Mouse (Mus musculus) kidney, adult 18-20 months (tissue): ENCODE data around the gene Slc9a3.

Source experiments
- DNase-seq: peaks from one replicate; pipeline ENCODE4 v3.0.0; 2021

Gene Slc9a3

DNA sequence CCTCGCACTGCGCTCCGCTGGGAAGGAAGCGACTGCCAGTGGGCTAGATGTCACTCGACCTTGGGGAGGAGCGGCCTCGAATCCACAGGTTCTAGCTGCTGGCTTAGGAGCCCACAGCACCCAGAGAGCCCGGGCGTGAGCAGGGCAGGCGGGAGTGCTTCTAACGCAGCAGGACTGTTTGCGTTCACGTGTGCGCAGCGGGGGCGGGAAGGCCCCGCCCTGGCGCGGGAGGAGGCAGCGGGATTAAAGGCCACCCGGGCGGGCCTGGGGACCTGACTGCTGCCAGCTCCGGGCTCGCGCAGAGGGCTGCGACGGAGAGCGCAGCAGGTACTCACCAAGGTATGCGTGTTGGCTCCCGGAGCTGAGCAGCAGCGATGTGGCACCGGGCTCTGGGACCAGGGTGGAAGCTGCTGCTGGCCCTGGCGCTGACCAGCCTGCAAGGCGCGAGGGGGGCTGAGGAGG lies at the start of gene Slc9a3:
TSS of gene Slc9a3 (plus strand) at position 317 of the 462 bp plus-strand sequence.
- peak; percentile 81 for DNase-seq

DNA sequence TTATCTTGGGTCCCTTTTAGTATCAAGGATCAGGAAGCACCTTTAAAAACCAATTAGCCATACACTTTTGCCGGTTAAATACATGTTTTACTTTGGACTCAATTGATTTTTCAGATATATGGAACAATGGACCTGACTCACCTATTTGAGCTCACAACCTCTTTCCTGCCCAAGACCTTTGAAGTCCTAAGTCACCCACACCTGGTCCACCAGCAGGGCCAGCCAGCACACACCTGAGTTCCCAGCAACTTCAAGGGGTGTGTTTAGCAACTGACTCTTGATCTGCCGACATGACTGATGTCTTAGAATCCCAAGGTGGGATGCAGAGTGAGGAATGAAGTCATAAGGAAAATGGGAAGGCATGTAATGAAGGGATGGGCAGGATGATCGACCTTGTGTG lies 49.5 kb upstream of the Slc9a3 start:
- DNase-seq, result no peak

DNA sequence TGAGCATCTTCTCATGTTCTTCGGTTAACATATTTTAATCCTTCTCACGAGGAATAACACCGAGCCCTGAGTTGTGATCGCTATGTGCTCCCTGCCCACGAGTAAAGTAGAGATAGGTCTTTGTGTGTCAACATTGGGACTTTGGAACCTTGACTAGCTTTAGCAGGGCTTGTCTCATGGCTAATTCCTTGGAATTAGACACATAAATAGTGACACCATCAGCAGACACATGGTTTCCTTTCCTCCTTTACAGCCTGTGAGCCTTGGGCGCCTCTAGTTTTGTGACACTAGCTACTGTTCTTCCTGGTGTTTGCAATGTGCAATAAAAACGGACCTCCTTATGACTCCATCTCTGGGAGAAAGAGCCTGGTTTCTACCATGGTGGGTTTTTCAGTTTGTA lies 47.9 kb upstream of the Slc9a3 start:
- DNase-seq, result no peak

- DNase-seq, result no peak
These were observed 31.0 kb upstream of the Slc9a3 start for GRCm38 (mm10) chr13:74090265-74090664.

- DNase-seq, result no peak
These were observed 25.3 kb upstream of the Slc9a3 start for GRCm38 (mm10) chr13:74095936-74096335.

DNA sequence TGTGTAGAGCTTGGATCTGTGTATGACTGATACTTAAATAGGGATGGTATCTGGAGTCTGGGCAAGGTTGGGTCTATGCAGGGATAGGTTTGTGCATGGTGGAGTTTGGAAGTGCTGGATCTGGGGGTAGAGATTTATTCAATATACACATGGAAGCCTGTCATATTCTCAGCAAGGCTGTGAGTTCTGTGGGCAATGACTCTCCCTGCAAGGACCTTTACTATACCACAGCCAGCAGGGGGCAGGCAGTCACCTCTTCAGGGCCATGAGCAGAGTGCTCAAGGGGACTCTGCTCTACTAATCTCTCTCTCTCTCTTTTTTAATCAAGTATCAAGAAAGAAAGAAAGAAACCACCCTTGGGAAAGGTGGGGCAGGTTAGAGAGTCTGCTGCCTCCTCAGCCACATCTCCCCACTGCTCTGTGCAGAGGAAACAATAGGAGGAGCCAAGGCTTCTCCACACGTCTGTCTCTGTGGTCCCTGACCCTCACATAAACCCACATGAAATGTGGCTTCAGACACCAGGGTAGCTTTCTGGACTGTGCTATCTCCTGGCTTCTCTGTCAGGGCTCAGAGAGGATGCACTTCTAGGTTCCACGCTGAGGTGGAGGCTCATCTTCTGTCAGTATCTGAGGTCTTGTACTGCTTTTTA lies 24.4 kb upstream of the Slc9a3 start:
- DNase-seq, result peak; percentile 70

GRCm38 (mm10) chr13:74098913-74099312 lies 22.3 kb upstream of the Slc9a3 start:
- no peak for DNase-seq

- DNase-seq, result no peak
These were observed 19.0 kb upstream of the Slc9a3 start for GRCm38 (mm10) chr13:74102108-74102830.

GRCm38 (mm10) chr13:74102831-74103582 lies 18.2 kb upstream of the Slc9a3 start:
- DNase-seq, result no peak

DNA sequence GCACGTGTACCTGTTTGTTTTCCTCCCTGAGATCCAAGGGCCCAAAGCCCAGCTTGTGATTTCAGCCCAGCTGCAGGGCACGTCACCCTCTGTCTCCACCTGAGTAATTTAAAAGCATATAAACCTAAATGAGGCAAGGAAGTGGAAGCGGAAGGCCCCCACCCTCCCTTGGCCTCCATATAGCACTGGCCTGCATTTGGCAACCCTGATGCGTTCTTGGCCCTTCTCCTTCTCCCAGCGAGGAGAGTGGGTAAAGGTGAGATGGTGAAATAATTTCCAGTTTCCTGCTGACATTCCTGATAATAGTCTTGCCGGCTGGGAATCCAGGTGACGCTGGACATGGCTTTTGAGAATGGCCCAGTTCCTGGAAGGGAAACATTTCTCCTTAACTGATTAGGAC lies 16.8 kb upstream of the Slc9a3 start:
- DNase-seq, result no peak

GRCm38 (mm10) chr13:74107410-74107809 lies 13.8 kb upstream of the Slc9a3 start:
- DNase-seq, result no peak

GRCm38 (mm10) chr13:74112593-74112992 lies 8.7 kb upstream of the Slc9a3 start:
- DNase-seq, result no peak

DNA sequence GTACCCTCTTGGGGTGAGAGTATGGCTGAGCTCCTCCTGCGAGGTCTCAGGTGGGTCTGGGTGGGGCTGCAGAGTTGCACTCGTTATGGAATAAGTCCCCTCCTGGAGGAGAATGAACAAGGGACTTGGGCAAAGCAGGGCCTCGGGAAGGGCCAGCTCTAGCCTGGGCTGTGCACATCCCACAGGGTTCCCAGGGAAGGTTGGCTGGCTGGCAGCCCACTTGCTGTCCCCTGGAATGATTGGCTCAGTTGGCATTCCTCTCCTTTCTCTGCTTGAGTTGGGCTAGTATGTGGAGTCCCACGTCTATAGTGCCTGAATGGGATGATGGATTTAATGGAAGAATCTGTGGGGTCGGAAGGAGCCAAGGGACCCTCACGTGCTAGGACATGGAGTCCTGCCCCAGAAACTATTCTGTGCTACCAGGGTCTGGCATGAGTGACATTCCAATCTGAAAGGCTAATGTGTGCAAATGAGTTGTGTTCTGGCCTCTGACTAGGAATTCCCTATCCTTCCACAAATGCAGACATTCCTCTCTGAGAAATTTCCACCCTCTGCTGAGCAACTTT lies 7.5 kb upstream of the Slc9a3 start:
- peak; percentile 36 for DNase-seq

- DNase-seq, result no peak
These were observed 606 bp downstream of the Slc9a3 start for GRCm38 (mm10) chr13:74121795-74122330.

GRCm38 (mm10) chr13:74122632-74123031 lies 1.4 kb downstream of the Slc9a3 start:
- DNase-seq, result no peak

- peak; percentile 55 for DNase-seq
These were observed 6.3 kb downstream of the Slc9a3 start for GRCm38 (mm10) chr13:74127571-74127970.

- DNase-seq, result peak; percentile 65
These were observed 8.7 kb downstream of the Slc9a3 start for GRCm38 (mm10) chr13:74129909-74130308.

- no peak for DNase-seq
These were observed 17.8 kb downstream of the Slc9a3 start for GRCm38 (mm10) chr13:74138906-74139647.

DNA sequence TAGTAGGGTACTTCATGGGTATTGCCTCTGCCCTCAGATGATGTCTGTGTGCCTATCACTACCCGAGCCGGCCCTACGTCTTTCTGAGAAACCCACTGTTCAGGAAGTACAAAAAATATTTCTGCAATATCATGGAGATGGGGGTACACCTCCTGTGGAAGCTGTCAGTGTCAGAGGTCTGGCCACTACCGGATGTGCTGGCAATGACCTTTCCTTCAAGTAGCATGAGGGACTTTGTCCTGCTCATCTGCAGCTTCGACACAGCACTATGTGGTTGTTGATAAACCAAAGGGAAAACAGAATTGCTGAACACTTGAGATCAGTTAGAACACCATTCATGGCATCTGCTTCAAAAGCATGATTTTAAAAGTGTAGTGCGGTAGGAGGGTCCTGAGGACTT lies 19.5 kb downstream of the Slc9a3 start:
- DNase-seq, result peak; percentile 52

GRCm38 (mm10) chr13:74143282-74143681 lies 22.0 kb downstream of the Slc9a3 start:
- DNase-seq, result no peak

- DNase-seq, result peak; percentile 76
These were observed 23.0 kb downstream of the Slc9a3 start for GRCm38 (mm10) chr13:74144120-74144884.
